8 mouse cellular contexts compared by ENCODE assay signal in genomic region chr12:118854831-118855453, GRCm38 (mm10). TPM values are rescaled to one million over a fixed set of nuclear protein-coding genes. Genes with fewer than 3 reads are reported as not detected.
DNase-seq lines count a peak whose midpoint lies in the region; ATAC-seq and TF ChIP-seq lines count a peak whose summit lies in the region.

No protein-coding gene starts in this region.

- H3K27me3 ChIP-seq in ES-Bruce4 (ENCODE audit: control insufficient read depth, insufficient read depth, low read length, poor library complexity, severe bottlenecking), result peaks cover 9% of the 10 kb centered on the region
- peaks cover 43% of the 10 kb centered on the region for H3K27me3 ChIP-seq in embryonic facial prominence, embryonic 12.5 days
- H3K27me3 ChIP-seq in lung, postnatal 0 days (replicated peaks; ENCODE audit: insufficient read depth, low read length), result peaks cover 45% of the 10 kb centered on the region

- H3K4me3 ChIP-seq in ES-Bruce4 (ENCODE audit: low read depth, low read length), result peak overlapping the region; percentile 87
- H3K4me3 ChIP-seq in embryonic facial prominence, embryonic 12.5 days, result peak overlapping the region; percentile 39
- peak overlapping the region; percentile 29 for H3K4me3 ChIP-seq in lung, postnatal 0 days (ENCODE audit: low read depth, low read length)

- H3K4me2 ChIP-seq in embryonic facial prominence, embryonic 12.5 days (replicated peaks), result peak overlapping the region; percentile 68
- peak overlapping the region; percentile 56 for H3K4me2 ChIP-seq in lung, postnatal 0 days (replicated peaks; ENCODE audit: low read depth, low read length)

- TF ChIP-seq POLR2A in ES-Bruce4 (IDR thresholded peaks at IDR 0.05; ENCODE audit: insufficient read depth, low read length), result no peak

- TF ChIP-seq CTCF in ES-Bruce4 (IDR thresholded peaks at IDR 0.05; ENCODE audit: low read depth, low read length), result peak; percentile 82
- TF ChIP-seq CTCF in lung, postnatal 0 days (IDR thresholded peaks at IDR 0.05), result peak; percentile 96

- H3K4me1 ChIP-seq in ES-Bruce4 (ENCODE audit: control insufficient read depth, insufficient read depth, low read length), result no peaks in the 10 kb centered on the region
- H3K4me1 ChIP-seq in embryonic facial prominence, embryonic 12.5 days, result 0 out of 2 replicates have a peak, but pooled peaks cover 5% of the 10 kb centered on the region
- no peaks in the 10 kb centered on the region for H3K4me1 ChIP-seq in lung, postnatal 0 days (ENCODE audit: insufficient read depth, low read depth, low read length)

- peak overlapping the region; percentile 54 for H3K9ac ChIP-seq in ES-Bruce4 (ENCODE audit: low read depth, poor library complexity, severe bottlenecking)
- peak overlapping the region; percentile 33; the same call in 1 of the 2 replicates for H3K9ac ChIP-seq in embryonic facial prominence, embryonic 12.5 days
- no peak overlapping the region for H3K9ac ChIP-seq in lung, postnatal 0 days (replicated peaks; ENCODE audit: low read depth)

- H3K36me3 ChIP-seq in ES-Bruce4 (ENCODE audit: control insufficient read depth, insufficient read depth, low read length, poor library complexity, severe bottlenecking), result no peaks in the 10 kb centered on the region
- H3K36me3 ChIP-seq in embryonic facial prominence, embryonic 12.5 days, result no peaks in the 10 kb centered on the region
- H3K36me3 ChIP-seq in lung, postnatal 0 days (ENCODE audit: insufficient read depth, low read length), result no peaks in the 10 kb centered on the region

- H3K27ac ChIP-seq in ES-Bruce4 (ENCODE audit: insufficient read depth, low read length), result no peak overlapping the region
- H3K27ac ChIP-seq in embryonic facial prominence, embryonic 12.5 days, result no peak overlapping the region
- no peak overlapping the region for H3K27ac ChIP-seq in lung, postnatal 0 days (ENCODE audit: low read length)

- TF ChIP-seq EP300 in ES-Bruce4 (IDR thresholded peaks at IDR 0.05; ENCODE audit: insufficient read depth, low read depth, low read length), result no peak
- no peak for TF ChIP-seq EP300 in lung, postnatal 0 days (IDR thresholded peaks at IDR 0.05)

- WGBS in embryonic facial prominence, embryonic 12.5 days, result under 1% methylated on average over 34 of the region's 34 CpGs
- 2% methylated on average over 34 of the region's 34 CpGs for WGBS in lung, postnatal 0 days

- ATAC-seq in embryonic facial prominence, embryonic 12.5 days (ENCODE audit: insufficient number of reproducible peaks, insufficient read depth, low FRiP score, low TSS enrichment), result peak; percentile 97
- ATAC-seq in lung, postnatal 0 days, result peak; percentile 98
- ATAC-seq in monocyte, adult 5-6 weeks (replicated peaks; ENCODE audit: insufficient number of reproducible peaks, low FRiP score, low TSS enrichment, poor library complexity, severe bottlenecking), result no peak

- peak; percentile 79 for DNase-seq in adrenal gland, postnatal 14 days
- peak; percentile 80 for DNase-seq in heart, postnatal 4 days
- peak; percentile 72 to 84 for DNase-seq in layer of hippocampus, postnatal 10 days (ENCODE audit: low spot score in 2 of 2)
- peak; percentile 83 for DNase-seq in lung, postnatal 0 days (ENCODE audit: low spot score)
- peak; percentile 94 for DNase-seq in retina, embryonic 14.5 days (ENCODE audit: low spot score)

- no peaks in the 10 kb centered on the region for H3K9me3 ChIP-seq in ES-Bruce4 (replicated peaks; ENCODE audit: control insufficient read depth, insufficient read depth, low read length, poor library complexity, severe bottlenecking)
- no peaks in the 10 kb centered on the region for H3K9me3 ChIP-seq in embryonic facial prominence, embryonic 12.5 days
- H3K9me3 ChIP-seq in lung, postnatal 0 days (ENCODE audit: low read length), result no peaks in the 10 kb centered on the region

RNA-seq across cellular contexts. Expression of gene Sp8, which starts 8.8 kb away (rescaled TPM):
- 0.31 and 0.35 TPM in 2 replicates for polyA plus RNA-seq in ES-Bruce4 (2011; ENCODE audit: insufficient read depth, insufficient read length, low read depth, missing spikeins)
- total RNA-seq in adrenal gland, postnatal 14 days (2021), result not detected in 2 replicates
- 5.1 and 5.8 TPM in 2 replicates for polyA plus RNA-seq in embryonic facial prominence, embryonic 12.5 days (2016; fragmentation: Nextera tagmentation; extraction: Ambion mirVana)
- total RNA-seq in heart, postnatal 4 days (2021), result not detected
- total RNA-seq in layer of hippocampus, postnatal 10 days (2021), result 1 to 10 TPM; 2.0 to 2.9 TPM
- polyA plus RNA-seq in lung, postnatal 0 days (2015; fragmentation: Nextera tagmentation; extraction: Ambion mirVana), result not detected in 2 replicates
- not detected in 3 replicates for total RNA-seq in monocyte, adult 5-6 weeks (2017)

Comparison
In these comparisons a context has a peak if more than half of its experiments do, and no peak if none do; other contexts are left out.
1. H3K4me3 ChIP-seq: peak in every context shown above with its lines; median percentile 87 in ES-Bruce4; 39 in embryonic facial prominence, embryonic 12.5 days; 29 in lung, postnatal 0 days.